Mouse (Mus musculus) CD8-positive naive resting alpha-beta T cell, adult 2 months (primary cell): ENCODE measurements at regions not wholly inside any gene's neighbourhood (a gene's known extent, or its start where the extent isn't known, plus 50 kb on each side); places are given as distances from the start of the nearest gene placed in this dataset.

Experiments used
- DNase-seq, 2 experiments: peaks; one replicate each; pipeline ENCODE4 v3.0.0; 2022; ENCODE audit warnings: low read depth in 2 of 2, low spot score in 2 of 2

- DNase-seq: no peak
These were observed 146.1 kb downstream of the Psat1 start for GRCm38 (mm10) chr19:15800856-15801706.

GRCm38 (mm10) chr19:15796466-15796865 is 150.7 kb downstream of the Psat1 start:
- DNase-seq: no peak

GRCm38 (mm10) chr19:15791942-15792341 is 155.2 kb downstream of the Psat1 start:
- DNase-seq: no peak

- no peak for DNase-seq
These were observed 155.7 kb downstream of the Psat1 start for GRCm38 (mm10) chr19:15791264-15791913.

- no peak for DNase-seq
These were observed 156.4 kb downstream of the Psat1 start for GRCm38 (mm10) chr19:15790620-15791263.

- no peak for DNase-seq
These were observed 157.4 kb downstream of the Psat1 start for GRCm38 (mm10) chr19:15789741-15790140.

- no peak for DNase-seq
These were observed 162.5 kb downstream of the Psat1 start for GRCm38 (mm10) chr19:15784644-15785043.

- no peak for DNase-seq
These were observed 177.5 kb downstream of the Psat1 start for GRCm38 (mm10) chr19:15769651-15770050.

- DNase-seq: no peak
These were observed 186.1 kb downstream of the Psat1 start for GRCm38 (mm10) chr19:15761086-15761485.

GRCm38 (mm10) chr19:15745026-15745777 is 201.9 kb downstream of the Psat1 start:
- DNase-seq: no peak

- no peak for DNase-seq
These were observed 210.9 kb downstream of the Psat1 start for GRCm38 (mm10) chr19:15736200-15736599.

GRCm38 (mm10) chr19:15726785-15727406 is 220.2 kb downstream of the Psat1 start:
- no peak for DNase-seq

GRCm38 (mm10) chr19:15692379-15693023 is 254.6 kb downstream of the Psat1 start:
- no peak for DNase-seq

- no peak for DNase-seq
These were observed 277.1 kb downstream of the Psat1 start for GRCm38 (mm10) chr19:15669996-15670395.

GRCm38 (mm10) chr19:15669541-15669940 is 277.6 kb downstream of the Psat1 start:
- no peak for DNase-seq

GRCm38 (mm10) chr19:15668624-15669016 is 278.5 kb downstream of the Psat1 start:
- DNase-seq: no peak

GRCm38 (mm10) chr19:15667889-15668623 is 279.1 kb downstream of the Psat1 start:
- DNase-seq: no peak

GRCm38 (mm10) chr19:15663659-15664255 is 283.4 kb downstream of the Psat1 start:
- DNase-seq: no peak

- DNase-seq: no peak
These were observed 288.5 kb downstream of the Psat1 start for GRCm38 (mm10) chr19:15658611-15659010.
